Comparison of ENCODE assay signal across 8 mouse cellular contexts in the genomic region with DNA sequence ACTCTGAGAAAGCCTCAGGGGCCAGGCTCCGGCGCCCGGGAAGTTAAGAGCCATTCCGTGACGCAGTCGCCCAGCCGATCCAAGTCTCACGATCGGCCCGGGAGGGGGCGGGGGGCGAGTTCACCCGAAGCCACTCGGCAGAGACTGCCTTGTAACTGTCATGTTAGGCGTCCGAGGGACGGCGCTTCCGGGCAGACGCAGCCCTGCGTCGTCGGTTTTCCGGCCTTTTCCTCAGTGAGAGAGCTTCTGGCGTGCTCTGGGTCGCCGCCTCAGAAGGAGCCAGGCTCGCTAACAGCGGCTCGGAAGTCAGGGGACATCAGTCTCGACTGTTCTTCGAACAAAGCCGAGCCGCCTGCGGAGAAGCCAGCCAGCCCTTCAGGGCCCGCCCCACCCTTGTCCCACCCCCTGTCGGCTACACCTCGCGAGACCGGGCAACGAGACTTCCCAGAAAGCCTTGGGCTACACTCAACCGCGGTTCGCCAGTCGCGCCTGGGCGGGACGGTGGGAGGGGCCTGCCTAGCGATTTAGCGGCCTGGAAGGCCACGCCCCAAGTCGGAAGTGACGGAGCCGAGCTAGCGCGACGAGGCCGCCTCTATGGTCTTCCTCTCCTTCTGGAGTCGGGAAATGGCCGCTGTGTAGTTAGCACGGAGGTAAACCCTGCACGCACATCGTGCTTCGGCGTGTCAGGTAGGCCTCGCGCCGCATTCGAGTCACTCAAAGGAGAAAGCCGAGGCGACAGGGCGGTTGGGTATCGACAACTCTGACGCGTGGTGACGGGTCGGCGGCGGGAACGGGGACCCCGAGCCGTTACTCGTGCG. TPM values are rescaled to one million over a fixed set of nuclear protein-coding genes. Genes with fewer than 3 reads are reported as not detected.
DNase-seq lines count a peak whose midpoint lies in the region; ATAC-seq lines count a peak whose summit lies in the region.

A gene (plus strand): TSS at position 552 of the 818 bp plus-strand sequence.

- H3K4me3 ChIP-seq in hindbrain, embryonic 12.5 days: peak within 1 kb of the TSS; percentile 77

- peak; percentile 100 for DNase-seq in NIH3T3 (ENCODE audit: low read depth)
- DNase-seq in cerebellum, postnatal 10 days: peak; percentile 100
- DNase-seq in frontal cortex, postnatal 10 days (ENCODE audit: low spot score in 2 of 2): peak; percentile 99
- peak; percentile 98 to 99 for DNase-seq in layer of hippocampus, postnatal 14 days (ENCODE audit: low spot score in 2 of 2)
- peak; percentile 100 for DNase-seq in lung, postnatal 14 days
- peak; percentile 98 for DNase-seq in retina, adult 2 months (ENCODE audit: low read depth, low spot score)
- DNase-seq in thymus, postnatal 36 days: peak; percentile 100

- peak within 1 kb of the TSS; percentile 72 for H3K4me2 ChIP-seq in hindbrain, embryonic 12.5 days (replicated peaks)

- peak within 1 kb of the TSS; percentile 100 for H3K27ac ChIP-seq in hindbrain, embryonic 12.5 days

- H3K4me1 ChIP-seq in hindbrain, embryonic 12.5 days: peaks cover 19% of the 10 kb centered on the region

- no peaks in the 10 kb centered on the region for H3K9me3 ChIP-seq in hindbrain, embryonic 12.5 days (replicated peaks)

- no peaks in the 10 kb centered on the region for H3K36me3 ChIP-seq in hindbrain, embryonic 12.5 days

- peak; percentile 99 for ATAC-seq in hindbrain, embryonic 12.5 days (ENCODE audit: low FRiP score)

- peak within 1 kb of the TSS; percentile 89 for H3K9ac ChIP-seq in hindbrain, embryonic 12.5 days

- H3K27me3 ChIP-seq in hindbrain, embryonic 12.5 days: no peaks in the 10 kb centered on the region

- WGBS in hindbrain, embryonic 12.5 days: under 1% methylated on average over 82 of the region's 84 CpGs

RNA-seq across cellular contexts. Expression of the gene that starts here (rescaled TPM):
- 158 and 163 TPM in 2 replicates for polyA plus RNA-seq in hindbrain, embryonic 12.5 days (2016; fragmentation: Nextera tagmentation; extraction: Ambion mirVana)
- total RNA-seq in layer of hippocampus, postnatal 14 days (2021): 100 to 1,000 TPM; 120 to 133 TPM

Comparison
In these comparisons a context has a peak if more than half of its experiments do, and no peak if none do; other contexts are left out.
1. Peak in every context shown above with its lines: DNase-seq, ATAC-seq, H3K4me3 ChIP-seq and H3K27ac ChIP-seq.